Mouse (Mus musculus): Measurements from ENCODE around the gene Ptn.

- no peak for TF ChIP-seq POLR2A (IDR thresholded peaks at IDR 0.05; ENCODE audit: low read depth, low read length)
- no peak for TF ChIP-seq CTCF (IDR thresholded peaks at IDR 0.05; ENCODE audit: extremely low read depth, insufficient read depth, insufficient read length, insufficient replicate concordance)
Measured at GRCm38 (mm10) chr6:36769012-36769411, 41.0 kb downstream of the Ptn start.

Measured in spleen, adult 2 months (tissue).